Mouse (Mus musculus) lung, adult 2 months (tissue): ENCODE data around the gene Anxa9.
A peak's percentile ranks its signal among the peaks of the same experiment; 100 is the strongest.

Experiments used
- CTCF ChIP-seq: fragments of 200-500 bp; IDR thresholded peaks from 2 replicates; pipeline ENCODE4 v1.5.1; 2011; ENCODE audit warnings: mild to moderate bottlenecking, low read length, control low read depth; ENCODE audit not compliant: insufficient read depth
- POLR2A ChIP-seq: fragments of 200-500 bp; IDR thresholded peaks from 2 replicates; pipeline ENCODE4 v1.6.1; 2011; ENCODE audit warnings: low read depth, mild to moderate bottlenecking, control low read depth, low read length, borderline replicate concordance; ENCODE audit errors: extremely low read depth

GRCm38 (mm10) chr3:95315094-95315843 is 8.3 kb upstream of the Anxa9 start:
- TF ChIP-seq CTCF, result no peak
- TF ChIP-seq POLR2A, result peak; percentile 55; the same call in 1 of the 2 replicates
